Mouse (Mus musculus): ENCODE data around the gene Cd82. TPM values are rescaled to one million over a fixed set of nuclear protein-coding genes. Genes with fewer than 3 reads are reported as not detected.

Cd82 gene
- polyA plus RNA-seq, 1 experiment from 2014 or later, result 22.2 TPM

GRCm38 (mm10) chr2:93425810-93426209 is 37.1 kb downstream of the Cd82 start:
- H3K4me3 ChIP-seq (ENCODE audit: low read depth, low read length), result no peak overlapping the region
- peak; percentile 29; the same call in 1 of the 2 replicates for ATAC-seq (ENCODE audit: insufficient read depth)
- 39% methylated on average over 4 of the region's 4 CpGs for WGBS
- no peak for TF ChIP-seq CTCF (IDR thresholded peaks at IDR 0.05; ENCODE audit: low read depth)
- H3K9me3 ChIP-seq (ENCODE audit: low read depth, low read length), result no peaks in the 10 kb centered on the region
- no peaks in the 10 kb centered on the region for H3K36me3 ChIP-seq (ENCODE audit: insufficient read depth)
- no peak overlapping the region for H3K4me2 ChIP-seq
- no peak overlapping the region for H3K9ac ChIP-seq
- H3K27me3 ChIP-seq (ENCODE audit: insufficient read depth, low read length), result no peaks in the 10 kb centered on the region
- no peak for DNase-seq
- H3K4me1 ChIP-seq (ENCODE audit: insufficient read depth), result no peaks in the 10 kb centered on the region
- no peak overlapping the region for H3K27ac ChIP-seq (ENCODE audit: low read depth)

- H3K4me1 ChIP-seq (ENCODE audit: insufficient read depth), result no peaks in the 10 kb centered on the region
- H3K27ac ChIP-seq (ENCODE audit: low read depth), result no peak overlapping the region
- H3K36me3 ChIP-seq (ENCODE audit: insufficient read depth), result no peaks in the 10 kb centered on the region
- no peak for TF ChIP-seq CTCF (IDR thresholded peaks at IDR 0.05; ENCODE audit: low read depth)
- WGBS, result 88% methylated on average over 9 of the region's 9 CpGs
- H3K9ac ChIP-seq, result no peak overlapping the region
- DNase-seq (no peak), ATAC-seq (ENCODE audit: insufficient read depth) (no peak)
- H3K27me3 ChIP-seq (ENCODE audit: insufficient read depth, low read length), result no peaks in the 10 kb centered on the region
- H3K4me3 ChIP-seq (ENCODE audit: low read depth, low read length), result no peak overlapping the region
- no peaks in the 10 kb centered on the region for H3K9me3 ChIP-seq (ENCODE audit: low read depth, low read length)
- no peak overlapping the region for H3K4me2 ChIP-seq
Measured at GRCm38 (mm10) chr2:93424307-93424984, 38.5 kb downstream of the Cd82 start.

GRCm38 (mm10) chr2:93421320-93421719 is 41.6 kb downstream of the Cd82 start:
- DNase-seq (peak; percentile 87), ATAC-seq (ENCODE audit: insufficient read depth) (no peak)
- Histone ChIP-seq H3K9ac (no peak overlapping the region), H3K4me1 (ENCODE audit: insufficient read depth) (no peaks in the 10 kb centered on the region), H3K4me2 (no peak overlapping the region), H3K27ac (ENCODE audit: low read depth) (no peak overlapping the region), H3K36me3 (ENCODE audit: insufficient read depth) (no peaks in the 10 kb centered on the region), H3K4me3 (ENCODE audit: low read depth, low read length) (no peak overlapping the region), H3K27me3 (ENCODE audit: insufficient read depth, low read length) (no peaks in the 10 kb centered on the region), H3K9me3 (ENCODE audit: low read depth, low read length) (no peaks in the 10 kb centered on the region)
- peak; percentile 88 for TF ChIP-seq CTCF (IDR thresholded peaks at IDR 0.05; ENCODE audit: low read depth)
- 36% methylated on average over 7 of the region's 7 CpGs for WGBS

DNA sequence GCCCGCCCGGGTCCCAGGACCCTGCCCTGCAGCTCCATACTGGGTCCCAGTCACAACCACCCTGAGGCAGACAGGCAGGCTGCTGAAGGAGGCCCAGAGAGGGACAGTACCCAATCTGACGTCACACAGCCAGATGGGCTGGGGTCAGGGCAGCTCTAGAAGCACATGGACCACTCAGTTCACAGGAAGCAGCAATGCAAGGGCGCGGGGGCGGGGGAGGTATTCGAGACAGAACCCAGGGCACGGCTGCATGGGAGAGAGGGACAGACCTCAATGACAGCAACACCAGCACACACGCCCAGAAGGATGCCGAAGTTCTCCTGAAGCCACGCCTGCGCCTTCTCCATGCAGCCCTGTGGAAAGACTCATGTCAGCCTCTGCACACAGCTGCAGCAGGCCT is 43.0 kb downstream of the Cd82 start:
- Histone ChIP-seq H3K4me3 (ENCODE audit: low read depth, low read length) (no peak overlapping the region), H3K4me2 (no peak overlapping the region), H3K4me1 (ENCODE audit: insufficient read depth) (no peaks in the 10 kb centered on the region), H3K27me3 (ENCODE audit: insufficient read depth, low read length) (no peaks in the 10 kb centered on the region), H3K27ac (ENCODE audit: low read depth) (no peak overlapping the region), H3K9me3 (ENCODE audit: low read depth, low read length) (no peaks in the 10 kb centered on the region), H3K9ac (no peak overlapping the region), H3K36me3 (ENCODE audit: insufficient read depth) (no peaks in the 10 kb centered on the region)
- DNase-seq (no peak), ATAC-seq (ENCODE audit: insufficient read depth) (no peak)
- no peak for TF ChIP-seq CTCF (IDR thresholded peaks at IDR 0.05; ENCODE audit: low read depth)
- WGBS, result 79% methylated on average over 12 of the region's 12 CpGs

- ATAC-seq (ENCODE audit: insufficient read depth) (peak; percentile 62), DNase-seq (peak; percentile 91)
- H3K4me1 ChIP-seq (ENCODE audit: insufficient read depth), result no peaks in the 10 kb centered on the region
- TF ChIP-seq CTCF (IDR thresholded peaks at IDR 0.05; ENCODE audit: low read depth), result peak; percentile 98
- H3K36me3 ChIP-seq (ENCODE audit: insufficient read depth), result no peaks in the 10 kb centered on the region
- no peak overlapping the region for H3K27ac ChIP-seq (ENCODE audit: low read depth)
- no peak overlapping the region for H3K4me2 ChIP-seq
- WGBS, result 11% methylated on average over 8 of the region's 8 CpGs
- H3K9me3 ChIP-seq (ENCODE audit: low read depth, low read length), result no peaks in the 10 kb centered on the region
- no peaks in the 10 kb centered on the region for H3K27me3 ChIP-seq (ENCODE audit: insufficient read depth, low read length)
- H3K9ac ChIP-seq, result no peak overlapping the region
- H3K4me3 ChIP-seq (ENCODE audit: low read depth, low read length), result no peak overlapping the region
Measured at GRCm38 (mm10) chr2:93418396-93418795, 44.5 kb downstream of the Cd82 start.

GRCm38 (mm10) chr2:93416874-93417709 is 45.8 kb downstream of the Cd82 start:
- Histone ChIP-seq H3K9ac (no peak overlapping the region), H3K4me3 (ENCODE audit: low read depth, low read length) (no peak overlapping the region), H3K9me3 (ENCODE audit: low read depth, low read length) (no peaks in the 10 kb centered on the region), H3K27me3 (ENCODE audit: insufficient read depth, low read length) (no peaks in the 10 kb centered on the region), H3K4me2 (no peak overlapping the region), H3K36me3 (ENCODE audit: insufficient read depth) (no peaks in the 10 kb centered on the region), H3K27ac (ENCODE audit: low read depth) (no peak overlapping the region), H3K4me1 (ENCODE audit: insufficient read depth) (no peaks in the 10 kb centered on the region)
- ATAC-seq (ENCODE audit: insufficient read depth) (no peak), DNase-seq (no peak)
- 70% methylated on average over 12 of the region's 12 CpGs for WGBS
- no peak for TF ChIP-seq CTCF (IDR thresholded peaks at IDR 0.05; ENCODE audit: low read depth)

- ATAC-seq (ENCODE audit: insufficient read depth) (no peak), DNase-seq (peak; percentile 68)
- Histone ChIP-seq H3K27me3 (ENCODE audit: insufficient read depth, low read length) (no peaks in the 10 kb centered on the region), H3K9me3 (ENCODE audit: low read depth, low read length) (no peaks in the 10 kb centered on the region), H3K4me3 (ENCODE audit: low read depth, low read length) (no peak overlapping the region), H3K27ac (ENCODE audit: low read depth) (no peak overlapping the region), H3K4me2 (no peak overlapping the region), H3K9ac (no peak overlapping the region), H3K4me1 (ENCODE audit: insufficient read depth) (no peaks in the 10 kb centered on the region), H3K36me3 (ENCODE audit: insufficient read depth) (no peaks in the 10 kb centered on the region)
- 31% methylated on average over 5 of the region's 5 CpGs for WGBS
- peak; percentile 87 for TF ChIP-seq CTCF (IDR thresholded peaks at IDR 0.05; ENCODE audit: low read depth)
Measured at GRCm38 (mm10) chr2:93415281-93415680, 47.7 kb downstream of the Cd82 start.
